Mouse (Mus musculus): ENCODE measurements at regions not wholly inside any gene's neighbourhood (a gene's known extent, or its start where the extent isn't known, plus 50 kb on each side); places are given as distances from the start of the nearest gene placed in this dataset.
A peak's percentile ranks its signal among the peaks of the same experiment; 100 is the strongest.

- H3K27ac ChIP-seq (replicated peaks; ENCODE audit: low read depth, low read length) = no peak overlapping the region
- no peak overlapping the region for H3K4me2 ChIP-seq (ENCODE audit: low read depth, low read length)
- ATAC-seq (ENCODE audit: low read depth) = no peak
- H3K4me3 ChIP-seq (ENCODE audit: low read depth, low read length) = no peak overlapping the region
- H3K9ac ChIP-seq (ENCODE audit: low read depth, low read length) = no peak overlapping the region
- H3K36me3 ChIP-seq (ENCODE audit: control insufficient read depth, insufficient read depth, low read length) = no peaks in the 10 kb centered on the region
- 34% methylated on average over 3 of the region's 3 CpGs for WGBS
- H3K4me1 ChIP-seq (ENCODE audit: control insufficient read depth, insufficient read depth, low read length) = no peaks in the 10 kb centered on the region
- H3K9me3 ChIP-seq (ENCODE audit: control insufficient read depth, low read length) = no peaks in the 10 kb centered on the region
- H3K27me3 ChIP-seq (replicated peaks; ENCODE audit: control insufficient read depth, insufficient read depth, low read length) = no peaks in the 10 kb centered on the region
- no peak for DNase-seq (ENCODE audit: low spot score)
Measured at GRCm38 (mm10) chr2:159607191-159607590, 726.8 kb downstream of the Gm826 start.

GRCm38 (mm10) chr2:159610451-159610850, 723.5 kb downstream of the Gm826 start:
- Histone ChIP-seq H3K36me3 (ENCODE audit: control insufficient read depth, insufficient read depth, low read length) (no peaks in the 10 kb centered on the region), H3K9ac (ENCODE audit: low read depth, low read length) (no peak overlapping the region), H3K4me3 (ENCODE audit: low read depth, low read length) (no peak overlapping the region), H3K4me1 (ENCODE audit: control insufficient read depth, insufficient read depth, low read length) (no peaks in the 10 kb centered on the region), H3K27me3 (replicated peaks; ENCODE audit: control insufficient read depth, insufficient read depth, low read length) (no peaks in the 10 kb centered on the region), H3K27ac (replicated peaks; ENCODE audit: low read depth, low read length) (no peak overlapping the region), H3K9me3 (ENCODE audit: control insufficient read depth, low read length) (no peaks in the 10 kb centered on the region), H3K4me2 (ENCODE audit: low read depth, low read length) (no peak overlapping the region)
- ATAC-seq (ENCODE audit: low read depth) = no peak
- peak; percentile 43 for DNase-seq (ENCODE audit: low spot score)
- 52% methylated on average over 4 of the region's 4 CpGs for WGBS

GRCm38 (mm10) chr2:159616685-159617084, 717.3 kb downstream of the Gm826 start:
- no peak for ATAC-seq (ENCODE audit: low read depth)
- H3K36me3 ChIP-seq (ENCODE audit: control insufficient read depth, insufficient read depth, low read length) = no peaks in the 10 kb centered on the region
- no peaks in the 10 kb centered on the region for H3K4me1 ChIP-seq (ENCODE audit: control insufficient read depth, insufficient read depth, low read length)
- 35% methylated on average over 4 of the region's 4 CpGs for WGBS
- no peak overlapping the region for H3K27ac ChIP-seq (replicated peaks; ENCODE audit: low read depth, low read length)
- H3K4me3 ChIP-seq (ENCODE audit: low read depth, low read length) = no peak overlapping the region
- H3K27me3 ChIP-seq (replicated peaks; ENCODE audit: control insufficient read depth, insufficient read depth, low read length) = no peaks in the 10 kb centered on the region
- DNase-seq (ENCODE audit: low spot score) = no peak
- H3K9me3 ChIP-seq (ENCODE audit: control insufficient read depth, low read length) = no peaks in the 10 kb centered on the region
- no peak overlapping the region for H3K4me2 ChIP-seq (ENCODE audit: low read depth, low read length)
- H3K9ac ChIP-seq (ENCODE audit: low read depth, low read length) = no peak overlapping the region

GRCm38 (mm10) chr2:159621261-159621660, 712.7 kb downstream of the Gm826 start:
- Histone ChIP-seq H3K4me3 (ENCODE audit: low read depth, low read length) (no peak overlapping the region), H3K9ac (ENCODE audit: low read depth, low read length) (no peak overlapping the region), H3K9me3 (ENCODE audit: control insufficient read depth, low read length) (no peaks in the 10 kb centered on the region), H3K27me3 (replicated peaks; ENCODE audit: control insufficient read depth, insufficient read depth, low read length) (no peaks in the 10 kb centered on the region), H3K27ac (replicated peaks; ENCODE audit: low read depth, low read length) (no peak overlapping the region), H3K36me3 (ENCODE audit: control insufficient read depth, insufficient read depth, low read length) (no peaks in the 10 kb centered on the region), H3K4me2 (ENCODE audit: low read depth, low read length) (no peak overlapping the region), H3K4me1 (ENCODE audit: control insufficient read depth, insufficient read depth, low read length) (no peaks in the 10 kb centered on the region)
- ATAC-seq (ENCODE audit: low read depth) (no peak), DNase-seq (ENCODE audit: low spot score) (no peak)
- 82% methylated on average over 6 of the region's 6 CpGs for WGBS

- Histone ChIP-seq H3K27ac (replicated peaks; ENCODE audit: low read depth, low read length) (no peak overlapping the region), H3K9ac (ENCODE audit: low read depth, low read length) (no peak overlapping the region), H3K36me3 (ENCODE audit: control insufficient read depth, insufficient read depth, low read length) (no peaks in the 10 kb centered on the region), H3K4me2 (ENCODE audit: low read depth, low read length) (no peak overlapping the region), H3K4me1 (ENCODE audit: control insufficient read depth, insufficient read depth, low read length) (no peaks in the 10 kb centered on the region), H3K27me3 (replicated peaks; ENCODE audit: control insufficient read depth, insufficient read depth, low read length) (no peaks in the 10 kb centered on the region), H3K4me3 (ENCODE audit: low read depth, low read length) (no peak overlapping the region), H3K9me3 (ENCODE audit: control insufficient read depth, low read length) (no peaks in the 10 kb centered on the region)
- DNase-seq (ENCODE audit: low spot score) = no peak
- 55% methylated on average over 5 of the region's 5 CpGs for WGBS
- no peak for ATAC-seq (ENCODE audit: low read depth)
Measured at GRCm38 (mm10) chr2:159622141-159622669, 711.8 kb downstream of the Gm826 start.

GRCm38 (mm10) chr2:159625306-159625705, 708.7 kb downstream of the Gm826 start:
- DNase-seq (ENCODE audit: low spot score) (peak; percentile 72), ATAC-seq (ENCODE audit: low read depth) (no peak)
- H3K4me3 ChIP-seq (ENCODE audit: low read depth, low read length) = no peak overlapping the region
- H3K4me2 ChIP-seq (ENCODE audit: low read depth, low read length) = no peak overlapping the region
- no peaks in the 10 kb centered on the region for H3K9me3 ChIP-seq (ENCODE audit: control insufficient read depth, low read length)
- no peaks in the 10 kb centered on the region for H3K27me3 ChIP-seq (replicated peaks; ENCODE audit: control insufficient read depth, insufficient read depth, low read length)
- H3K9ac ChIP-seq (ENCODE audit: low read depth, low read length) = no peak overlapping the region
- H3K4me1 ChIP-seq (ENCODE audit: control insufficient read depth, insufficient read depth, low read length) = no peaks in the 10 kb centered on the region
- no peaks in the 10 kb centered on the region for H3K36me3 ChIP-seq (ENCODE audit: control insufficient read depth, insufficient read depth, low read length)
- WGBS = 30% methylated on average over 1 of the region's 1 CpGs
- no peak overlapping the region for H3K27ac ChIP-seq (replicated peaks; ENCODE audit: low read depth, low read length)

GRCm38 (mm10) chr2:159645861-159646260, 688.1 kb downstream of the Gm826 start:
- no peaks in the 10 kb centered on the region for H3K9me3 ChIP-seq (ENCODE audit: control insufficient read depth, low read length)
- no peak overlapping the region for H3K9ac ChIP-seq (ENCODE audit: low read depth, low read length)
- DNase-seq (ENCODE audit: low spot score) (peak; percentile 34), ATAC-seq (ENCODE audit: low read depth) (no peak)
- H3K27ac ChIP-seq (replicated peaks; ENCODE audit: low read depth, low read length) = no peak overlapping the region
- WGBS = 50% methylated on average over 4 of the region's 4 CpGs
- no peaks in the 10 kb centered on the region for H3K4me1 ChIP-seq (ENCODE audit: control insufficient read depth, insufficient read depth, low read length)
- no peak overlapping the region for H3K4me3 ChIP-seq (ENCODE audit: low read depth, low read length)
- H3K36me3 ChIP-seq (ENCODE audit: control insufficient read depth, insufficient read depth, low read length) = no peaks in the 10 kb centered on the region
- H3K4me2 ChIP-seq (ENCODE audit: low read depth, low read length) = no peak overlapping the region
- no peaks in the 10 kb centered on the region for H3K27me3 ChIP-seq (replicated peaks; ENCODE audit: control insufficient read depth, insufficient read depth, low read length)

- DNase-seq (ENCODE audit: low spot score) (no peak), ATAC-seq (ENCODE audit: low read depth) (no peak)
- WGBS = 90% methylated on average over 2 of the region's 2 CpGs
- H3K4me3 ChIP-seq (ENCODE audit: low read depth, low read length) = no peak overlapping the region
- no peaks in the 10 kb centered on the region for H3K4me1 ChIP-seq (ENCODE audit: control insufficient read depth, insufficient read depth, low read length)
- H3K9me3 ChIP-seq (ENCODE audit: control insufficient read depth, low read length) = no peaks in the 10 kb centered on the region
- no peaks in the 10 kb centered on the region for H3K27me3 ChIP-seq (replicated peaks; ENCODE audit: control insufficient read depth, insufficient read depth, low read length)
- H3K27ac ChIP-seq (replicated peaks; ENCODE audit: low read depth, low read length) = no peak overlapping the region
- no peak overlapping the region for H3K4me2 ChIP-seq (ENCODE audit: low read depth, low read length)
- H3K36me3 ChIP-seq (ENCODE audit: control insufficient read depth, insufficient read depth, low read length) = no peaks in the 10 kb centered on the region
- no peak overlapping the region for H3K9ac ChIP-seq (ENCODE audit: low read depth, low read length)
Measured at GRCm38 (mm10) chr2:159646595-159646994, 687.4 kb downstream of the Gm826 start.

GRCm38 (mm10) chr2:159652243-159652642, 681.7 kb downstream of the Gm826 start:
- Histone ChIP-seq H3K9me3 (ENCODE audit: control insufficient read depth, low read length) (no peaks in the 10 kb centered on the region), H3K27ac (replicated peaks; ENCODE audit: low read depth, low read length) (peak overlapping the region; percentile 30; the same call in 1 of the 2 replicates), H3K27me3 (replicated peaks; ENCODE audit: control insufficient read depth, insufficient read depth, low read length) (no peaks in the 10 kb centered on the region), H3K4me3 (ENCODE audit: low read depth, low read length) (no peak overlapping the region), H3K4me2 (ENCODE audit: low read depth, low read length) (no peak overlapping the region), H3K4me1 (ENCODE audit: control insufficient read depth, insufficient read depth, low read length) (peaks cover 6% of the 10 kb centered on the region; the same call in 1 of the 2 replicates), H3K9ac (ENCODE audit: low read depth, low read length) (no peak overlapping the region), H3K36me3 (ENCODE audit: control insufficient read depth, insufficient read depth, low read length) (no peaks in the 10 kb centered on the region)
- 43% methylated on average over 3 of the region's 3 CpGs for WGBS
- ATAC-seq (ENCODE audit: low read depth) = no peak
- DNase-seq (ENCODE audit: low spot score) = peak; percentile 70

Data from embryonic facial prominence, embryonic 14.5 days (tissue).